Mouse (Mus musculus): ENCODE data around the gene Pdss2. TPM values are rescaled to one million over a fixed set of nuclear protein-coding genes. Genes with fewer than 3 reads are reported as not detected.

Pdss2 gene
- polyA plus RNA-seq, 1 experiment from 2014 or later: 15.1 TPM

DNA sequence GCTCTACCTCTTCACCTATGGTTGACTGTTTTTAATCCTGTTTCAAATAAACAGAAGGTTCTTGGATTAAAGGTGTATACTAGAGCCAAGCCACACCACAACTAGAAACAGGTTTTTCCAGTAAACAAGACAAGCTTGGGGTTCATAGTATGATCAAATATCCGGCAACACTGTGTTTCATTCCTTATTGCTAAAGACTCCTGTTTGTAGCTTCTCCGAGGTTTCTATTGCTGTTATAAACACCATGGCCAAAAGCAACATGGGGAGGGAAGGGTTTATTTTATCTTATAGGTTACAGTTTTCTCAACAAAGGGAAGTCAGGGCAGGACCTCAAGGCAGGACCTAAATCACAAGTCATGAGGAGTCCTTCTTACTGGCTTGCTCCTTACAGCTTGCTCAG lies 8.0 kb downstream of the Pdss2 start:
- Histone ChIP-seq H3K27ac (ENCODE audit: low read depth, low read length) (no peak overlapping the region), H3K4me2 (ENCODE audit: low read depth, low read length, severe bottlenecking) (no peak overlapping the region), H3K9ac (ENCODE audit: low read length) (no peak overlapping the region), H3K27me3 (ENCODE audit: control insufficient read depth, insufficient read depth, low read length) (no peaks in the 10 kb centered on the region), H3K4me3 (ENCODE audit: low read depth, low read length) (no peak overlapping the region), H3K9me3 (ENCODE audit: control insufficient read depth, low read length) (no peaks in the 10 kb centered on the region), H3K36me3 (ENCODE audit: control insufficient read depth, insufficient read depth, low read length) (no peaks in the 10 kb centered on the region), H3K4me1 (replicated peaks; ENCODE audit: control insufficient read depth, insufficient read depth, low read length) (no peaks in the 10 kb centered on the region)
- 98% methylated on average over 2 of the region's 2 CpGs for WGBS
- DNase-seq (ENCODE audit: low spot score) (no peak), ATAC-seq (replicated peaks; ENCODE audit: low FRiP score) (no peak)

DNA sequence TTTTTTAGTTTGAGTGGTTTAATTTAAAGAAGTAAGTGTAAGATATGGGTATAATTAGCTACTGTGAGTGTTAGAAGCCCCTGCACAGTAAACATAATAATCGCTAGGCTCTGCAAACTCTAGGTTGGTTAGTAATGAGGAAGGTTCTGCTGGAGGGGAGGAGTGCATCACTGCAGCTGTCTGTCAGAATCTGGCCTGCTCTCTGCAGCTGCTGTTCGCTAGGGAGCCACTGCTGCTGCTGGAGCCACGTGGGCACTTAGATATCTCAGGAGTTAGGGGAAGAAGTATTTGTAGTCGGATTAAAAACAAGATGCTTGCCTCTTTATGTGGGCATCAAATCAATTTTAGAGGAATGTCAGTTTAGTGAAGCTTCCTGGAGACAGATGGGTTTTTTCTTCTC lies 13.2 kb downstream of the Pdss2 start:
- no peaks in the 10 kb centered on the region for H3K36me3 ChIP-seq (ENCODE audit: control insufficient read depth, insufficient read depth, low read length)
- H3K4me2 ChIP-seq (ENCODE audit: low read depth, low read length, severe bottlenecking): no peak overlapping the region
- DNase-seq (ENCODE audit: low spot score) (no peak), ATAC-seq (replicated peaks; ENCODE audit: low FRiP score) (no peak)
- H3K9me3 ChIP-seq (ENCODE audit: control insufficient read depth, low read length): no peaks in the 10 kb centered on the region
- WGBS: 73% methylated on average over 4 of the region's 4 CpGs
- no peaks in the 10 kb centered on the region for H3K27me3 ChIP-seq (ENCODE audit: control insufficient read depth, insufficient read depth, low read length)
- no peaks in the 10 kb centered on the region for H3K4me1 ChIP-seq (replicated peaks; ENCODE audit: control insufficient read depth, insufficient read depth, low read length)
- no peak overlapping the region for H3K4me3 ChIP-seq (ENCODE audit: low read depth, low read length)
- no peak overlapping the region for H3K27ac ChIP-seq (ENCODE audit: low read depth, low read length)
- H3K9ac ChIP-seq (ENCODE audit: low read length): no peak overlapping the region

DNA sequence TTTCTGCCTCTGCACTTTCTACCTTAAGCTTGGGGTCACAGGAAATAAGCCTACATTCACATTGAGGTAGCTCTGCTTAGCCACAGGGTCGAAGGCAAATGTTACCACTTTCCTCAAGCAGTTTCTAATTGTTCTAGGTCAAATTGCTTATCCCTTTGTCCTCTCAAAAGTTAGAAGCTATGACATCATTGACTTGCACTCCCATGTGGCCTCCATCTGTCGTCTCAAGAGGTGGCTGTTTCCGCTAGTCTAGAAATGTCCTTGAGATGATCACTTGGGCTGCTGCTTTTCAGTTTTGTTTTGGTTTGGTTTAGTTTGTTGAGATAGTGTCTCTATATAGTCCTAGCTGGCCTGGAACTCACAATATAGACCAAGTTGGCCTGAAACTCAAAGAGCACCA lies 13.7 kb downstream of the Pdss2 start:
- Histone ChIP-seq H3K4me1 (replicated peaks; ENCODE audit: control insufficient read depth, insufficient read depth, low read length) (no peaks in the 10 kb centered on the region), H3K27me3 (ENCODE audit: control insufficient read depth, insufficient read depth, low read length) (no peaks in the 10 kb centered on the region), H3K4me3 (ENCODE audit: low read depth, low read length) (no peak overlapping the region), H3K4me2 (ENCODE audit: low read depth, low read length, severe bottlenecking) (no peak overlapping the region), H3K36me3 (ENCODE audit: control insufficient read depth, insufficient read depth, low read length) (no peaks in the 10 kb centered on the region), H3K27ac (ENCODE audit: low read depth, low read length) (no peak overlapping the region), H3K9ac (ENCODE audit: low read length) (no peak overlapping the region), H3K9me3 (ENCODE audit: control insufficient read depth, low read length) (no peaks in the 10 kb centered on the region)
- 83% methylated on average over 3 of the region's 3 CpGs for WGBS
- ATAC-seq (replicated peaks; ENCODE audit: low FRiP score) (no peak), DNase-seq (ENCODE audit: low spot score) (no peak)

DNA sequence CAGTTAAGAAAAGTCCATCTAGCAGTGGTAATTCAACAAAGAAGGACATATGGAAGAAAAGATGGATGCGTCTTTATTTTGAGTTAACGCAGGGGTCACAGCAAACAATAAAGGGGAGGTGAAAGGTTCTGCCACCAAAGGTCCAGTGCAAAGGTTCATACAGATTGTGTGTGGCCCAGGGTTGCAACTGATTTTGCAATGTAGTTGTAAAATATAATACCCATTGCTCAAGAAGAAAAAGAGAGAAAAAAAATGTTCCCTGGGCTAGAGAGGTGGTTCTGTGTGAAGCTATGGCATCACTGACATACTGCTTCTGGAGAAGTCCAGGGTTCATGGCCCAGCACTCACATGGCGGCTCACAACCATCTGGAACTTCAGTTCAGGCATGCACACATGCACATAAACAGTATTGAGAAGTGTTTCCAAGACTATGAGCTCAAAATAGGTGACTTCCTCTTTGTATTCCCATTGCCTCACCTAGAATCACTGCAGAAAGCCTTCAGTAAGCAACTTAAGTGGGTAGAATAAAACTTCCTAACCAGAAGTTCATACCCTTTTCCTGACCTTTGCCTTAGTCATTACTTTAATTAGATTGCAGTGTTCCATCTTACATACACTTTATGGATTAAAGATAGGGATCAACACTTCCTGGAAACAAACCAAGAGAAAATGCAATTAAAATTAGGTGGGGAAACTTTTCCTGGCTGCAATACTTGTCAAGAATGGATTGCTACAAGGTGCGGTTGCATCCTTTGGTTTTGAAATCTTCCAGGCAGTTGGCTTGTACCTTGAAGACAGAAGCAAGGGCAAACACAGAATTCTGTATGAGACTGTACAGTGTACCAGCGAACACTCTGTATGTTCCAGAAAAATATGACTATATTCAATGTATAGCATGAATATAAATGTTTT lies 14.7 kb downstream of the Pdss2 start:
- ATAC-seq (replicated peaks; ENCODE audit: low FRiP score): no peak
- WGBS: 91% methylated on average over 5 of the region's 5 CpGs
- no peak overlapping the region for H3K9ac ChIP-seq (ENCODE audit: low read length)
- H3K27me3 ChIP-seq (ENCODE audit: control insufficient read depth, insufficient read depth, low read length): no peaks in the 10 kb centered on the region
- H3K4me2 ChIP-seq (ENCODE audit: low read depth, low read length, severe bottlenecking): no peak overlapping the region
- no peaks in the 10 kb centered on the region for H3K36me3 ChIP-seq (ENCODE audit: control insufficient read depth, insufficient read depth, low read length)
- H3K4me3 ChIP-seq (ENCODE audit: low read depth, low read length): no peak overlapping the region
- H3K27ac ChIP-seq (ENCODE audit: low read depth, low read length): no peak overlapping the region
- H3K4me1 ChIP-seq (replicated peaks; ENCODE audit: control insufficient read depth, insufficient read depth, low read length): no peaks in the 10 kb centered on the region
- no peak for DNase-seq (ENCODE audit: low spot score)
- H3K9me3 ChIP-seq (ENCODE audit: control insufficient read depth, low read length): no peaks in the 10 kb centered on the region

DNA sequence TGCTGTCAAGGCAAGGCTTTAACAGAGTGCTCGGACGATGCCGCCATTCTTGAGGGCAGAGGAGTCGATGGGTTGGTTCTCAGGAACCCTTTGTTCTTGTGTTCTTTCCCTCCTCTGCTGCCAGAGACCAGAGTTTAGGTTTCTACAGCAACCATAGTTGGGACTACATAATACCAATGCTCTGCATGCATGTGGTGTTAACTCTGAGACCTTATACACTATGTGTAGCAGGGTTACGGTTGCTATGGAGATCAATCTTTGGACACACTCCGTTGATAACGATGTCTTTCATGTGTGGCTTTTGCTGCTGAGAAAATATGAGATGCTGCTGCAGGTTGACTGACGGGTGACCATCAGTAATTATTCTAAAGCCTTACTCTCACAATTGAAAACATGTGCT lies 20.9 kb downstream of the Pdss2 start:
- DNase-seq (ENCODE audit: low spot score): no peak
- H3K27me3 ChIP-seq (ENCODE audit: control insufficient read depth, insufficient read depth, low read length): no peaks in the 10 kb centered on the region
- H3K27ac ChIP-seq (ENCODE audit: low read depth, low read length): no peak overlapping the region
- no peak overlapping the region for H3K4me2 ChIP-seq (ENCODE audit: low read depth, low read length, severe bottlenecking)
- H3K4me3 ChIP-seq (ENCODE audit: low read depth, low read length): no peak overlapping the region
- WGBS: 71% methylated on average over 8 of the region's 8 CpGs
- H3K9me3 ChIP-seq (ENCODE audit: control insufficient read depth, low read length): no peaks in the 10 kb centered on the region
- ATAC-seq (replicated peaks; ENCODE audit: low FRiP score): no peak
- H3K36me3 ChIP-seq (ENCODE audit: control insufficient read depth, insufficient read depth, low read length): no peaks in the 10 kb centered on the region
- peaks cover 13% of the 10 kb centered on the region for H3K4me1 ChIP-seq (replicated peaks; ENCODE audit: control insufficient read depth, insufficient read depth, low read length)
- H3K9ac ChIP-seq (ENCODE audit: low read length): no peak overlapping the region

DNA sequence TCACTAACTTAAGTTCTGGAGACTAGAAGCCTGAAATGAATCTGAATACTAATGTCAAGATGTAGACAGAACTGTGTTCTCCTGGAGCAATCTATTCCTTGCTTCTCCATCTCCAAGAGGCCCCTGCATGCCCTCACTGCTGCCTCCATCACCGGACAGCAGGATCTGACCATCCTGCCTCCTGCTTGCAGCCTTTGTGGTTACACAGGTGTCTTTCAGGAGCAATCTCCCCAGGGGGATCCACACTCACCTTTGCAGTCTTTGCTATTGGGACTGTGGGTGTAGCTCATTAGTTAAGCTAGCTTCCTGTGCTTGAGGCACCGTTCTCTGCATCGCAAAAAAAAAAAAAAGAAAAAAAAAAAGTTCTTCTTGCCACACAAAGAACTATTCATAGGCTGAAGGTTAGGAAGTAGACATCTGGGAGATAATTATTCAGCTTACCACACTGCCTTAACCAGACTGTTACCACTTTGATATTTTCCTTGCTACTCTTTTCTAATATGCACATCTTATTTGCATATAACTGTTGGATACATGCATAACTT lies 23.0 kb downstream of the Pdss2 start:
- H3K4me2 ChIP-seq (ENCODE audit: low read depth, low read length, severe bottlenecking): no peak overlapping the region
- DNase-seq (ENCODE audit: low spot score): no peak
- no peaks in the 10 kb centered on the region for H3K27me3 ChIP-seq (ENCODE audit: control insufficient read depth, insufficient read depth, low read length)
- H3K36me3 ChIP-seq (ENCODE audit: control insufficient read depth, insufficient read depth, low read length): no peaks in the 10 kb centered on the region
- no peak overlapping the region for H3K4me3 ChIP-seq (ENCODE audit: low read depth, low read length)
- ATAC-seq (replicated peaks; ENCODE audit: low FRiP score): no peak
- no peak overlapping the region for H3K9ac ChIP-seq (ENCODE audit: low read length)
- no peaks in the 10 kb centered on the region for H3K9me3 ChIP-seq (ENCODE audit: control insufficient read depth, low read length)
- WGBS: 23% methylated on average over 3 of the region's 3 CpGs
- no peak overlapping the region for H3K27ac ChIP-seq (ENCODE audit: low read depth, low read length)
- peaks cover 13% of the 10 kb centered on the region for H3K4me1 ChIP-seq (replicated peaks; ENCODE audit: control insufficient read depth, insufficient read depth, low read length)

DNA sequence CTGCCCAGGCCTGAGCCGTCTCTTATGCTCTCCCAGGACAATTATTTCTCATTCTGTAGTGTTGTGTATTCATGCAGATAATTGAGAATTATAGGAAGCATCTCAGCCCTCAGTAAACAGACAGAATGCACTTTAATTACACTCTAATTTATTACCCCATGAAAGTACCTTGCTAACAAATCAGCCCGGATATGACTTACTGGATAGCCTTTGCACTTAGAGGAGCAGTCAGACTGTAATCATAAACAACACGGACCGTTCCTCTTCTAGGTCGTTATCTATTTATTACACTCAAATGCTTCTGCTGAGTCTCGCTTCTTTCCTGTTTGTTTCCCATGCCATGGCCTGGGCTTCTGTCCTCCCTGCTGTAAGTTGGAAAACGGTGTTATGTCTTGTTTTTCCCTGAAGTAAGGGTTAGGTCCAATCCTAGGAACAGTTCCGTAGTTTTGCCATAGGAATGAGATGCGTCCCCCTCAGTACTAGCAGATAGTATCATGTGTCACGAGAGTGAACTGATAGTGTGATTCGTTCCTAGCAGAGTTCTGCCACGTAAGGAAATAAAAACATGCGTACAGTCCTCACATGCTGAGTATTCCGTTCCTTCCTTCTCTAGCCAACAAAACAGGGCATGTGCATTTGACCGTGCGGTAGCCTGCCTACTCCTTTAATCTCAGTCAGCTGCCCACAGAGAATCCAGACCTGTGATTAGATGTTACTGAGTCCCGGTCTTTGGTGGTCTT lies 24.3 kb downstream of the Pdss2 start:
- Histone ChIP-seq H3K36me3 (ENCODE audit: control insufficient read depth, insufficient read depth, low read length) (no peaks in the 10 kb centered on the region), H3K4me1 (replicated peaks; ENCODE audit: control insufficient read depth, insufficient read depth, low read length) (peaks cover 13% of the 10 kb centered on the region), H3K4me2 (ENCODE audit: low read depth, low read length, severe bottlenecking) (no peak overlapping the region), H3K9me3 (ENCODE audit: control insufficient read depth, low read length) (no peaks in the 10 kb centered on the region), H3K4me3 (ENCODE audit: low read depth, low read length) (no peak overlapping the region), H3K27me3 (ENCODE audit: control insufficient read depth, insufficient read depth, low read length) (no peaks in the 10 kb centered on the region), H3K27ac (ENCODE audit: low read depth, low read length) (no peak overlapping the region), H3K9ac (ENCODE audit: low read length) (no peak overlapping the region)
- WGBS: 39% methylated on average over 17 of the region's 17 CpGs
- ATAC-seq (replicated peaks; ENCODE audit: low FRiP score): 0 out of 2 replicates have a peak, but pooled peaks have one; percentile 18
- no peak for DNase-seq (ENCODE audit: low spot score)

DNA sequence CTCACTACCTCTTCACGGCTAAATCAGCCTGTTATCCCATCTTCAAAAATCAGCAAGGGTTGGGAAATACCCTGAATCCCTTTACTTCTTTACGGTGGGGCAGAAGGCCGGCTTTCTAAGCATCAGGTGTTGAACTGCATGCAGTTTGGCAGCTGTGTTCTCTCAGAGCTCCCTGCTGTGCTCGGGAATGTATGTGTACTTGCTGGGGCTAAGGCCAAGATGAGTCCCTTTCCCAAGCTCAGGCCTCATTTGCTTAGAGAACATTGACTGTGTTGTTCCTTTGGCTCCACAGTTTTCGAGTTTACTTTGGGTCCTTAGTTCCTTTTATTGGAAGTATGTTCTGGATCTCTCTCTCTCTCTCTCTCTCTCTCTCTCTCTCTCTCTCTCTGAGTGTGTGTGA lies 26.7 kb downstream of the Pdss2 start:
- ATAC-seq (replicated peaks; ENCODE audit: low FRiP score): no peak
- Histone ChIP-seq H3K4me1 (replicated peaks; ENCODE audit: control insufficient read depth, insufficient read depth, low read length) (peaks cover 13% of the 10 kb centered on the region), H3K27ac (ENCODE audit: low read depth, low read length) (no peak overlapping the region), H3K4me2 (ENCODE audit: low read depth, low read length, severe bottlenecking) (no peak overlapping the region), H3K36me3 (ENCODE audit: control insufficient read depth, insufficient read depth, low read length) (no peaks in the 10 kb centered on the region), H3K27me3 (ENCODE audit: control insufficient read depth, insufficient read depth, low read length) (no peaks in the 10 kb centered on the region), H3K9ac (ENCODE audit: low read length) (no peak overlapping the region), H3K4me3 (ENCODE audit: low read depth, low read length) (no peak overlapping the region), H3K9me3 (ENCODE audit: control insufficient read depth, low read length) (no peaks in the 10 kb centered on the region)
- no peak for DNase-seq (ENCODE audit: low spot score)
- 48% methylated on average over 5 of the region's 5 CpGs for WGBS
